Mouse (Mus musculus): ENCODE results near the gene Mdm2. TPM values are rescaled to one million over a fixed set of nuclear protein-coding genes. Genes with fewer than 3 reads are reported as not detected.
"Not testable (repeated sequence)": the region's sequence is repeated elsewhere in the genome, so short reads cannot be mapped to it uniquely, and the experiment has no call there.

The Mdm2 gene
- polyA plus RNA-seq, 1 experiment from 2014 or later = 38.2 TPM

DNA sequence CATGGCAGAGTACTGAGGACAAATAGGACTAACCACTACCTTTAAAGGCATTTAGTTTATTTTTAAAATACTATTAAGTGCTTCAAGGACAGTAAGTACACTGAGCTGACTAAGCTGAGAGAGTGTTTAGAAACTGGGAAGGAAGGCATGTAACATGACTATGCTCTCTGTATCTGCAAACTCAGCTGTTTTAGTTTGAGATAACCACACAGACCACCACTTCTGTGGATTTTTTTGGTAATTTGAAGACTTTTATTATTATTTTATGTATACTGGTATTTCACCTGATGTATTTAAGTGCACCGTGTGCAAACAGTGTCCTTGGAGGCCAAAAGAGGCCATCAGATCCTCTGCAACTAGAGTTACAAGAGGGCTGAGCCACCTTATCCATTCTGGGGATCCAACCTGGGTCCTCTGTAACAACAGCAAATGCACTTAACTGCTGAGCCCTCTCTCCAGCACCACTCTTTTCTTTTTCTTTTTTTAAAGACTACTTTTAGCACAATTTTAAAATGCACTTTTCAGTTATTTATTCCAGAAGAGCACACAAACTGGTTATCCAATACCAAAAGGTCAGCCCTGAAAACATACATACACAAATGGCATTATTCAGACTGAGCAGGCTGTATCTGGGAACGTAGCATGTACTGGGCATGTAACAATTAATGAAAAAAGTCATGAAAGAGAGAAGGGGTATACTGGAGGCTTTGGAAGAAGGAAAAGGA, 3.3 kb downstream of the Mdm2 start:
- Histone ChIP-seq H3K27me3 (replicated peaks) (no peaks in the 10 kb centered on the region), H3K4me1 (peaks cover 10% of the 10 kb centered on the region; the same call in 1 of the 2 replicates), H3K36me3 (peaks cover 28% of the 10 kb centered on the region), H3K9ac (no peak overlapping the region), H3K4me3 (replicated peaks) (no peak overlapping the region), H3K27ac (no peak overlapping the region), H3K4me2 (no peak overlapping the region), H3K9me3 (no peaks in the 10 kb centered on the region)
- ATAC-seq (ENCODE audit: insufficient read depth, low FRiP score, low read depth) = no peak
- 88% methylated on average over 2 of the region's 2 CpGs for WGBS

DNA sequence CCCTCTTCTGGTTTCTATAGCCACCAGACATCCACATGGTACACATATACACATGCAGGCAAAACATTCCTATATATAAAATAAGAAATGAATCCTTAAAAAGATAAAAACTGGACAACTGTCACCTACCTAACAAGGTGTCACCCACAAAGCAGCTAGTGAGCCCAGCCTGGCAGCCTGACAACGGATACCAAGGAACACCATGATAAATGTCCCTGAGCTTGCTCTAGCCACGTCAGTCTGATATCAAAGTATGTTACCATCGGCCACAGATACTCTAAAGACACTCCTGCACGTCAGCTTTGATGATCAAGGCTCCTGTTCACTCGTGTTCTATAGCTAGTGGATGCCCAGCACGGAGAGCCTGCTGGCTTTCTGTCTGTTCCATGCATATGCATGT, 4.1 kb downstream of the Mdm2 start:
- peaks cover 34% of the 10 kb centered on the region for H3K36me3 ChIP-seq

DNA sequence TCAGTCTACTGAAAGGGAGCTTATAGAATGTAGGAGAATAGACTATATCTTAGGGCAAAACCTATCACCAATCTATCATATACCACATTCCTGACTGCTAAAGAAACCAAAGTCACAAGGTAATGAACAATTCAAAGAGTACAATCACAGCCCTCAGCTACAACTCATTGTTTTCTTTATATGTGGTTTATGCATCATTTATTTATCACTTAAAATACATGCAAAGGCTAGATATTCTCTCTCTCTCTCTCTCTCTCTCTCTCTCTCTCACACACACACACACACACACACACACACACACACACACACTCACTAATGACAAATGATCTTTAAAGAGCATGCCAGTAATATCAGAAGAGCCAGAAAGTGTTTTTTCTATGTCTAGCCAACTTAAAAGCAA, 4.8 kb downstream of the Mdm2 start:
- Histone ChIP-seq H3K27ac (no peak overlapping the region), H3K9me3 (no peaks in the 10 kb centered on the region), H3K4me2 (no peak overlapping the region), H3K4me3 (replicated peaks) (no peak overlapping the region), H3K36me3 (peaks cover 34% of the 10 kb centered on the region), H3K9ac (no peak overlapping the region), H3K4me1 (0 out of 2 replicates have a peak, but pooled peaks cover 4% of the 10 kb centered on the region), H3K27me3 (replicated peaks) (no peaks in the 10 kb centered on the region)
- no peak for ATAC-seq (ENCODE audit: insufficient read depth, low FRiP score, low read depth)

More for the DNA sequence above, 4.1 kb downstream of the Mdm2 start:
- Histone ChIP-seq H3K9ac (no peak overlapping the region), H3K27me3 (replicated peaks) (no peaks in the 10 kb centered on the region), H3K4me2 (no peak overlapping the region), H3K9me3 (no peaks in the 10 kb centered on the region), H3K27ac (no peak overlapping the region), H3K4me3 (replicated peaks) (no peak overlapping the region), H3K4me1 (peaks cover 7% of the 10 kb centered on the region; the same call in 1 of the 2 replicates)
- WGBS = 88% methylated on average over 6 of the region's 6 CpGs
- ATAC-seq (ENCODE audit: insufficient read depth, low FRiP score, low read depth) = no peak

DNA sequence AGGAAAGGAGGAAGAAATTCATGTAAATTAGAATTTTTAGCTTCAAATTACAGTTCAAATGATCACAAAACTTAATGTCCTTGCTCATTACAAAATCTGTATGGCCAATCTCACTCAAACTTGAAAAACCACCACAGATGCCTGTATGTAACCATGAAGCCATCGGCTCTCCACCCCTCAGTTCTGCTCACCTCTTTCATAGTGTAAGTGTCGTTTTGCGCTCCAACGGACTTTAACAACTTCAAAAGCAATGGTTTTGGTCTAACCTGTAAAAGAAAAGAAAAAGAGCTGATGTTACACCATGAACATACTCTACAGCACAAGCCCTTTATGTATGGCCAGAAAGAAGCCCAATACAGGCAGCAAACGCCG, 5.6 kb downstream of the Mdm2 start:
- no peaks in the 10 kb centered on the region for H3K27me3 ChIP-seq (replicated peaks)
- 92% methylated on average over 6 of the region's 6 CpGs for WGBS
- H3K27ac ChIP-seq = no peak overlapping the region
- no peak overlapping the region for H3K4me2 ChIP-seq
- no peak for ATAC-seq (ENCODE audit: insufficient read depth, low FRiP score, low read depth)
- no peak overlapping the region for H3K9ac ChIP-seq
- 0 out of 2 replicates have a peak, but pooled peaks cover 4% of the 10 kb centered on the region for H3K4me1 ChIP-seq
- no peaks in the 10 kb centered on the region for H3K9me3 ChIP-seq
- H3K36me3 ChIP-seq = peaks cover 41% of the 10 kb centered on the region
- no peak overlapping the region for H3K4me3 ChIP-seq (replicated peaks)

DNA sequence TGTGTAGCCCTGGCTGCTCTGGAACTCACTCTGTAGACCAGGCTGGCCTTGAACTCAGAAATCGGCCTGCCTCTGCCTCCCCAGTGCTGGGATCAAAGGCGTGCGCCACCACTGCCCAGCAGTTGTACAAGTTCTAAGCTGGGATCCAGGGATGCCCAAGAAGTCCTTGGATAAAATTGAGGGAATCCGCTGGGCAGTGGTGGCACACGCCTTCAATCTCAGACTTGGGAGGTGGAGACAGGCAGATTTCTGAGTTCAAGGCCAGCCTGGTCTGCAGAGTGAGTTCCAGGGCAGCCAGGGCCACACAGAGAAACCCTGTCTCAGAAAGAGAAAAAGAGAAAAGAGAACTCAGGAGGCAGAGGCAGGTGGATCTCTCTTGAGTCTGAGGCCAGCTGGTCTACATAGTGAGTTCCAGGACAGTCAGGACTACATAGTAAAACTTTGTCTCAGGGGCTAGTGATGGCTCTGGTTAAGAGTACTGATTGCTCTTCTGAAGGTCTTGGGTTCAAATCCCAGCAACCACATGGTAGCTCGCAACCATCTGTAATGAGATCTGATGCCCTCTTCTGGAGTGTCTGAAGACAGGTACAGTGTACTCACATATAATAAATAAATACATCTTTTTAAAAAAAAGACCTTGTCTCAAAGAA, 6.1 kb downstream of the Mdm2 start:
- 94% methylated on average over 6 of the region's 6 CpGs for WGBS
- peaks cover 46% of the 10 kb centered on the region for H3K36me3 ChIP-seq
- H3K27me3 ChIP-seq (replicated peaks); ATAC-seq (ENCODE audit: insufficient read depth, low FRiP score, low read depth); H3K9ac ChIP-seq; H3K27ac ChIP-seq; H3K4me2 ChIP-seq; H3K4me1 ChIP-seq; H3K9me3 ChIP-seq; H3K4me3 ChIP-seq (replicated peaks): not testable (repeated sequence)

DNA sequence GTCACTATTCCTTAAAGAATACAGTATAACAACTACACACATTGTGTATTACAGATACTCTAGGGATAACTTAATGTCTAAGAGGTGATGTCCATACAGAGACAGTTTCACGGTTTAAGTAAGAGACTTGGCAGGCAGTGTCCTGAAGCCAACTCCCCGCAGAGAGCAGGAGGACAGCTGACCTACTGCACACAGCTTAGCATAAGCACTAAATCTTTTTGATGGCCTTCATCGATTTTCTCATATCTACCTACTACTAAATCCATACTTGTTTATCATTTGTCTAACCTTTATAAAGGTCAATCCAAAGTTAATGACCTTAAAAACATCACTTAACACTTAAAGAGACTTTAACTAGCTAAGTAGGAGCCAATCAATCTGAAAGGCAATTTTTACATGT, 7.1 kb downstream of the Mdm2 start:
- Histone ChIP-seq H3K4me3 (replicated peaks) (no peak overlapping the region), H3K4me2 (no peak overlapping the region), H3K9ac (no peak overlapping the region), H3K9me3 (no peaks in the 10 kb centered on the region), H3K27me3 (replicated peaks) (no peaks in the 10 kb centered on the region), H3K36me3 (peaks cover 55% of the 10 kb centered on the region), H3K27ac (no peak overlapping the region), H3K4me1 (no peaks in the 10 kb centered on the region)
- ATAC-seq (ENCODE audit: insufficient read depth, low FRiP score, low read depth) = no peak
- 78% methylated on average over 3 of the region's 3 CpGs for WGBS

DNA sequence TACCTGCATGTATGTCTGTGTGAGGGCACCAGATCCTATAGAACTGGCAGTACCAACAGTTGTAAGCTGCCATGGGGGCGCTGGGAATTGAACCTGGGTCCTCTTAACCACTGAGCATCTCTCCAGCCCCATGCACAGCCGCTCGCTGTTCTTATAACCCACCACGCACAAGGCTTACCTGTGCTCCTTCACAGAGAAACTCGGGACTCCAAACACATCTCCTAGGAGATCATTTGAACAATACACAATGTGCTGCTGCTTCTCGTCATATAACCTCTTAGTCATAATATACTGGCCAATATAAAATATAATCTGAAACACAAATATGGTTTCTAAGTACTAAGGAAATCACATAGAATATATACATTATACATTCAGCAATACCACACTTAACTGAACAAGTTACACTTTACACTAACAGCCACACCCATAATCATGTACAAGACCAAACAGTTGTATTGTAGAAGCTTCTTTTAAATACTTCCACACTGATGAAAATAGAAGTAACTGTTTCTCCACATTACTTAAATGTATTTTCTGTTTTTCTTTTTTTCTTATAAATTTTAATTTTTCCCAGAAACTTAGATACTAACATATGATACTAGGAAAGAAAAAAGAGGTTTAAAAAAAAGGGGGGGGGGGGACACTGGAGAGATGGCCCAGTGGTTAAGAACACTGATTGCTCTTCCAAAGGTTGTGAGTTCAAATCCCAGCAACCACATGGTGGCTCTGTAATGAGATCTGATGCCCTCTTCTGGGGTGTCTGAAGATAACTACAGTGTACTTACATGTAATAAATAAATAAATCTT, 8.3 kb downstream of the Mdm2 start:
- ATAC-seq (ENCODE audit: insufficient read depth, low FRiP score, low read depth) = no peak
- H3K36me3 ChIP-seq = peaks cover 63% of the 10 kb centered on the region
- H3K9ac ChIP-seq = no peak overlapping the region
- H3K4me1 ChIP-seq = no peaks in the 10 kb centered on the region
- 97% methylated on average over 6 of the region's 6 CpGs for WGBS
- H3K27ac ChIP-seq = no peak overlapping the region
- no peaks in the 10 kb centered on the region for H3K27me3 ChIP-seq (replicated peaks)
- no peaks in the 10 kb centered on the region for H3K9me3 ChIP-seq
- H3K4me2 ChIP-seq = no peak overlapping the region
- H3K4me3 ChIP-seq (replicated peaks) = no peak overlapping the region

DNA sequence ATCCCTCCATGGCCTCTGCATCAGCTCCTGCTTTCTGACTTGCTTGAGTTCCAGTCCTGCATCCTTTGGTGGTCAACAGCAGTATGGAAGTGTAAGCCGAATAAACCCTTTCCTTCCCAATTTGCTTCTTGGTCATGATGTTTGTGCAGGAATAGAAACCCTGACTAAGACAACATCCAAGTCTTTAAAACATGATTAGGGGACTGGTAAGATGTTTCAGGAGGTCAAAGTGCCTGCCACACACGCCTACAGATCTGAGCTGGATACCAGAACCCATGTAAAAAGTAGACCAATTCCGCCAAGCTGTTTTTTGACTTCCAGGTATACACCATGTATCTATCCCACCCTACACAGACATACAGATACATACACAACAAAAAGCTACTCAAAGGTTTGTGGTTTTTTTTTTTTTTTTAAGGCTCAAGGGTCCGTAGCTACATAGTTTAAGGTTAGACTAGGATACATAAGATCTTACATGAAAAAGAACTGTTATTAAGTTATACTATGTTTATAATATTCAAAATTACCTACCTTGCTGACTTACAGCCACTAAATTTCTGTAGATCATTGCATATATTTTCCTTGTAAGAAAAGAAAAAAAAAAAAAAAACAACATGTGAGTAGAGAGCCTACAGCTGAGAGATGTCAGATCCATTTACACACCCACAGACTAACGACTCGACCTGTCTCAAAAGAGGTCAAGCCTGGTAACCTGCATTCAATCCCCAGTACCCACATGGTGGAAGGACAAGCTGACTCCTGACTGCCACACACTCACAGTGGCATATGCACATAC, 9.3 kb downstream of the Mdm2 start:
- H3K4me1 ChIP-seq = no peaks in the 10 kb centered on the region
- WGBS = 86% methylated on average over 6 of the region's 6 CpGs
- no peak overlapping the region for H3K4me2 ChIP-seq
- H3K27ac ChIP-seq = no peak overlapping the region
- peaks cover 57% of the 10 kb centered on the region for H3K36me3 ChIP-seq
- ATAC-seq (ENCODE audit: insufficient read depth, low FRiP score, low read depth) = no peak
- H3K27me3 ChIP-seq (replicated peaks) = no peaks in the 10 kb centered on the region
- no peak overlapping the region for H3K9ac ChIP-seq
- no peak overlapping the region for H3K4me3 ChIP-seq (replicated peaks)
- no peaks in the 10 kb centered on the region for H3K9me3 ChIP-seq

DNA sequence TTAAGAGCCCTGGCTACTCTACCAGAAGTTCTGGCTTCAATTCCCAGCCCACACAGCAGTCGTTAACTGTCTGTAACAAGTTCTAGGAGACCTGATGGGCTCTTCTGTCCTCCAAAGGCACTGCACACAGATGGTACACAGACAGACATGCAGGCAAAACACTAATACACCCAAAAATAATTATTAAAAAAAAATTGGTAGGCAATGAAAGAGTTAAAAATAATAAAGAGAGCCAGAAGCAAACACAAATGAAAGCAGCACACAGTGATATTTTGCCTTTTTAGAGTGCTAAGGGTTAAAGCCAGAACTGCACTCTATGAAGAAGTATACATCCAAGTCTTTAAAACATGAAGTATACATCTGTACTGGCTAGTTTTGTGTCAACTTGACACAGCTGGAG, 10.1 kb downstream of the Mdm2 start:
- peaks cover 63% of the 10 kb centered on the region for H3K36me3 ChIP-seq
- H3K27me3 ChIP-seq (replicated peaks) = no peaks in the 10 kb centered on the region
- H3K27ac ChIP-seq = no peak overlapping the region
- H3K4me2 ChIP-seq = no peak overlapping the region
- H3K9me3 ChIP-seq = no peaks in the 10 kb centered on the region
- no peak overlapping the region for H3K9ac ChIP-seq
- no peaks in the 10 kb centered on the region for H3K4me1 ChIP-seq
- H3K4me3 ChIP-seq (replicated peaks) = no peak overlapping the region
- 100% methylated on average over 1 of the region's 1 CpGs for WGBS
- no peak for ATAC-seq (ENCODE audit: insufficient read depth, low FRiP score, low read depth)

DNA sequence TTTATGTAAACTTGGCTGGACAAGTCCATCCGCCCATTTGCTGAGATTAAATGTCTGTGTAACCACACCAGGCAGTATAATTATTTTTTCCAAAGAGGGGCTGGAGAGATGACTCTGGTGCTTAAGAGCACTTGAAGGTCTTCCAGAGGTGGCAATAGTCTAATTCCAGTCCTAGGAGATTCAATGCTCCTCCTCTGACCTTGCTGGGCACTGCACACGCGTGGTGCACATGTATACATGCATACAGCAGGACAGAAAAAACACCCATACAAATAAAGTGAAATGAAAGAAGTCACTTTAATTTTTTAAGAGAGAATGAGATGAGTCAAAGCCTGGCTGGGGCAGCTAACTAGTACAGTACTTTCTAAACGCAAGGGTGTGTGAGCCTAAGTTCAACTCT, 10.6 kb downstream of the Mdm2 start:
- 98% methylated on average over 4 of the region's 4 CpGs for WGBS
- H3K4me1 ChIP-seq = no peaks in the 10 kb centered on the region
- no peak for ATAC-seq (ENCODE audit: insufficient read depth, low FRiP score, low read depth)
- no peak overlapping the region for H3K27ac ChIP-seq
- H3K36me3 ChIP-seq = peaks cover 62% of the 10 kb centered on the region
- H3K4me3 ChIP-seq (replicated peaks) = no peak overlapping the region
- H3K9me3 ChIP-seq = no peaks in the 10 kb centered on the region
- no peak overlapping the region for H3K9ac ChIP-seq
- H3K4me2 ChIP-seq = no peak overlapping the region
- no peaks in the 10 kb centered on the region for H3K27me3 ChIP-seq (replicated peaks)

DNA sequence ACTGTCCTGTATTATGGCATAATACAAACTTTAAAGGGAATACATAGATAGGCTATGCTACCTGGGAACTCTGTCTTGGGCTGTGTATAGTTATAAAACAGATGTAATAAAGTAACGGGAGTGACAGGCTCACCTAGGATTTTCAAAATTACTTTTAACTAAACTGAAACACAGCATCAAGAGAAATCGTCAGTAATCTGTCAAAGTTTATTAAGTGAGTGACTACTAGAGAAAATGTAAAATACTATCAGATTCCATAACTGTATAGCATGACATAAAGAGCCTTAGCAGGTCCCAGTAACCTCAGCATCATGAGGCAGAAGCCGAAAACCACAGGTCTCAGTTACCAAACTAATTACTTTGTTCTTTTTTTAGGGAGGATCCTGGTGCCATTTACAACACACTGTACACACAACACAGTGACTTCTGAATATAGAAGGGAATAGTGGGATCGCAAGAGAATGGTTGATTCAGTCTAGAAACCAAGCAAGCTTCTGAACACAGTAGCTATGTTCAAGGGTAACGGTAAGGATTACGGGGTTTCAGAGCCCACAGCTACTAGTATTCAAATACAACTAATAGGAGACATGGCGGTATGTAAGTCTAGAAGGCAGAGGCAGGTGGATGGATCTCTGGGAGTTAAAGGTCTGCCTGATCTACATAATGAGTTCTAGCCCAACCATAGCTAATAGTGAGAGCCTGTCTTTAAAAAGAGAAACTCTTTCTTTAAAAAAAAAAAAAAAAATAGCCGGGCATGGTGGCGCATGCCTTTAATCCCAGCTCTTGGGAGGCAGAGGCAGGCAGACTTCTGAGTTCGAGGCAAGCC, 12.0 kb downstream of the Mdm2 start:
- Histone ChIP-seq H3K27ac (no peak overlapping the region), H3K9me3 (no peaks in the 10 kb centered on the region), H3K4me2 (no peak overlapping the region), H3K4me1 (no peaks in the 10 kb centered on the region), H3K4me3 (replicated peaks) (no peak overlapping the region), H3K9ac (no peak overlapping the region), H3K36me3 (peaks cover 68% of the 10 kb centered on the region), H3K27me3 (replicated peaks) (no peaks in the 10 kb centered on the region)
- ATAC-seq (ENCODE audit: insufficient read depth, low FRiP score, low read depth) = no peak
- WGBS = 92% methylated on average over 10 of the region's 10 CpGs
